Mouse (Mus musculus): Measurements from ENCODE around the gene Tspan33. TPM values are rescaled to one million over a fixed set of nuclear protein-coding genes. Genes with fewer than 3 reads are reported as not detected.
A peak's percentile ranks its signal among the peaks of the same experiment; 100 is the strongest.
"Not testable (repeated sequence)": the region's sequence is repeated elsewhere in the genome, so short reads cannot be mapped to it uniquely, and the experiment has no call there.

The Tspan33 gene
- total RNA-seq, 2 experiments from 2014 or later, result 31.7 to 34.8 TPM

DNA sequence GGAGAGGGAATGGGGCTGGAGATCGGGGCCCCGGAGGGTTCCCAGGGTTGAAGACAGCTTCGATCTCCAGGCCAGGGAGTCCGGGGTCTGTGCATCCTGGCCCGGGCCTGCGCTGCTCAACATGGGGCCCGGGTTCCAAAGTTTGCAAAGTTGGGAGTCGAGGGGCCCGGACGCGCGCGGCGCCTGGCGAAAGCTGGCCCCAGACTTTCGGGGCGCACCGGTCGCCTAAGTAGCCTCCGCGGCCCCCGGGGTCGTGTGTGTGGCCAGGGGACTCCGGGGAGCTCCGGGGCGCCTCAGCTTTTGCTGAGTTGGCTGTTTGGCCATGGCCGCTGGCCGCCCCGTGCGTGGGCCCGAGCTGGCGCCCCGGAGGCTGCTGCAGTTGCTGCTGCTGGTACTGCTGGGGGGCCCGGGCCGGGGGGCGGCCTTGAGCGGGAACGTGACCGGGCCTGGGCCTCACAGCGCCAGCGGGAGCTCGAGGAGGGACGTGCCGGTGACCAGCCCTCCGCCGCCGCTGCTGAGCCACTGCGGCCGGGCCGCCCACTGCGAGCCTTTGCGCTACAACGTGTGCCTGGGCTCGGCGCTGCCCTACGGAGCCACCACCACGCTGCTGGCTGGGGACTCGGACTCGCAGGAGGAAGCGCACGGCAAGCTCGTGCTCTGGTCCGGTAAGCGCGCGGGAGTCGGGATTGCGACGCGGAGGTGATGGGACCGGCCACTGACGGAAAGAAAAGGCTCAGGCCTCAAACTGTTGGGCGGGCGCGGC lies 41.8 kb downstream of the Tspan33 start:
- DNase-seq (ENCODE audit: low spot score in 2 of 2), result no peak
- H3K27ac ChIP-seq, result peak overlapping the region; percentile 84
- H3K4me3 ChIP-seq, result peak overlapping the region; percentile 69
- no peak for TF ChIP-seq CTCF (conservative IDR thresholded peaks at IDR 0.05)

DNA sequence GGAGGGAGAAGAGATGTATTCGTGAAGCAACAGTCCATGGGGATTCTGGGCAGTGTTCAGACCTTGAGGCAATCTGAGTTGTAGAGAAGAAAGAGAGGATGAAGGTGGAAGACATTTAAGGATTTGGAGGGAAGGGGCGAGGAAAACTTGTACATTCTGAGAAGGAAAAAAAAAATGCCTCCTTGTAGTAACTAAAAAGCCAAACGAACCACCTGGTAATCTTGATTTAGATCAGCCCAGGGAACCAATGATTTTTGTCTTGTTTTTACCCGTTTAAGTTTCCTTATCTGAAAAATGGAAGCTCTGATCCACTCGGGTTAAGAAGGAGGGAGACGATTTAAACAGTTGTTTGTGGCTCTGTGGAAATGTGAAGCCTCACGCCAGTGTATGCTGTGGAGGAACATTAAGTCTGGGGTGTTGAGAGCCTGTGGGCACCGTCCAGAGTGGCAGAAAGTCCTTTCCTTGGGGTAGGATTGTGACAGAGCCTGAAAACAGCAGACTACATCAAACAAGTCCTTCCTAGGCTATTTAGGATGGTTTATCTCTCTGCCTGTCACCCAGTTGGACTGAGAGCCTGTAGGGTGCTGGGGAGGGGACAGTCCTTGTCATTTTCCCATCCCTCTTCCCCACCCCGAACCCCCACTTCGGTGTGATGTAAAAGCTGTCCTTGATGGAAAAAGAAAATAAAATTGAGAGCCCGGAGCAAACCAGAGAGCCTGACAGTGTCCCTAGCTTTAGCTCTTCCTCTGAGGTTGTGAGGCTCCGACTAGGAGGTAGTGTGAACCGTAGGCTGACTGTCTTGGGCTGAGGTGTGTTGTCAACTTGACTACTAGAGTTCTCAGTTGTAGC lies 42.8 kb downstream of the Tspan33 start:
- DNase-seq (ENCODE audit: low spot score in 2 of 2), result no peak
- peak overlapping the region; percentile 84; the same call in 1 of the 2 replicates for H3K27ac ChIP-seq
- peak overlapping the region; percentile 69 for H3K4me3 ChIP-seq
- TF ChIP-seq CTCF (conservative IDR thresholded peaks at IDR 0.05), result no peak

DNA sequence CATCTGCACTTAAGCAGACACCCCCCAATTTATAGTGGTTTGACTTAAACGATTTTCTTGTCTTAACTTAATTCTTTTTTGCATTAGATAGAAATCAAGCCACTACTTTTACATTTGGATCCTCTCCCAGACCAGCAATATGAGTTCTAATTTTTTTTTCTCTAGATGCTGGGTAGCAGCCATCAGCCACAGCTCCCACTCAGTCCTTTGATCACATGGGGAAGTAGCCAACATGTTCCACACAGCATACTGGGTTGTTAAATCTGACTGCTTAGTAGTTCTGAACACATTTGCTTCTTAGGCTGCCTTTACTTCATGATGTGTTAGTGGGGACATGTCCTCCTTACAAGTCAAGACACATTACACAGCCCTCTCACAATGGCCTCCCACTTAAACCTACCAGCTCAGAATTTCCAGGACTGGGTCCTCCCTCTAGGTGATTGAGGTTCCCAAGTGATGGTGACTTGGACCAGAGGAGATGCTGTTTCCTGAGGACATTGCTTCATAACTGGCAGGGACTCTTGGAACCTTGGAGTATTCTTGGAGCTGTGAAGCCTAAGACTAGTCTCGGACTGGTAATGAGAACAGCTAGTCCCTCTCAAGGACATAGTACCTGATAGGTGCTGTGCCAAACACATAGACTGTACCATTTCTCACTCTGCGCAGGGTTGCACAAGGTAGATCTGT lies 57.6 kb downstream of the Tspan33 start:
- no peak for TF ChIP-seq CTCF (conservative IDR thresholded peaks at IDR 0.05)
- Histone ChIP-seq H3K27ac (peak overlapping the region; percentile 85), H3K4me3 (no peak overlapping the region)
- peak; percentile 56 to 81 for DNase-seq (ENCODE audit: low spot score in 2 of 2)

DNA sequence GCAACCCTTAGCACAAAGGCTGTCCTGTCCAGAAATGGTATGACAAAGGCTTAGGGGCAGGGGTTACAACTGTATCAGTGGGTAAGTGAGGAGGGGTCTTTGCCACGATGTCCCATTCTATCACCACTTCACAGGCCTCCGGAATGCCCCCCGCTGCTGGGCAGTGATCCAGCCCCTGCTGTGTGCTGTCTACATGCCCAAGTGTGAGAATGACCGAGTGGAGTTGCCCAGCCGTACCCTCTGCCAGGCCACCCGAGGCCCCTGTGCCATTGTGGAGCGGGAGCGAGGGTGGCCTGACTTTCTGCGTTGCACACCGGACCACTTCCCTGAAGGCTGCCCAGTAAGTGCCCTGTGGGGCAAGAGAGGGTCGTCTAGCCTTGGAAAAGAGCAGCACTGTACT lies 59.3 kb downstream of the Tspan33 start:
- no peak for TF ChIP-seq CTCF (conservative IDR thresholded peaks at IDR 0.05)
- no peak overlapping the region; the same call in 1 of the 2 replicates for H3K27ac ChIP-seq
- no peak overlapping the region for H3K4me3 ChIP-seq
- no peak for DNase-seq (ENCODE audit: low spot score in 2 of 2)

DNA sequence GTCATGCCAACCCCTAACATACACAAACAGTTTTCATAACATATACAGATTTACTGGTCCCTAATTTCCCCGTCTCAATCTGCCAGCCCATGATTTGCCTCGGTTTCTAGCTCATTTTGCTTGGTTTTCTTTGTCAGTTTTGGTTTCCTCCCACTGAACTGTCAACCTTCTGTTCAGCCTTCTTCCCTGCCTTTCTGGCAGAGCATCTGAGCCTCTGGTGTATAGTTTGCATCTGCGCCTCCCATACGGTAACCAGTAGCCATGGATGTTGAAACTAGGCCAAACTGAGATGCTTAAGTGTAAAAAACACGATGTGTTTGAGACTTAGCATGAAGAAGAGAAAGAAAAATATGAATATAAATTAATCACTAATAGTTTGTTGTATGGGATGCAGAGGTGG lies 62.0 kb downstream of the Tspan33 start:
- DNase-seq (ENCODE audit: low spot score in 2 of 2), result peak; percentile 56 to 78
- TF ChIP-seq CTCF (conservative IDR thresholded peaks at IDR 0.05), result no peak
- Histone ChIP-seq H3K27ac (peak overlapping the region; percentile 84), H3K4me3 (no peak overlapping the region)

DNA sequence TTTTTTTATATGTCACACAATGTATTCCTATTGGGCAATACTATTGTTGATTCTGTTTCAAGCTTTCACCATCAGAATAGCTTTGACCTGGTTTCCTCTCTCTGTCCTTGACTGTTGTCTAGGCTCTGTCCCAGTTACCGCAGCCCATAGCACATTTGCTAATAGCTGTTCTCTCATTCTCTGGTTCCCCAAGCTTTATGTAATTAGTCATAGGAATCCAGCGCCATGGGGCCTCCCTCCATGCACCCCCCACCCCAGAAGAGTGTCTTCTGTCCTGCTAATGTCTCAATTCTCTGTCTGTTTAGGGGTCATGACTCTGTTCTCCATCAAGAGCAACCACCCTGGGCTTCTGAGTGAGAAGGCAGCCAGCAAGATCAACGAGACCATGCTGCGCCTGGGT lies 62.5 kb downstream of the Tspan33 start:
- no peak for TF ChIP-seq CTCF (conservative IDR thresholded peaks at IDR 0.05)
- peak overlapping the region; percentile 84 for H3K27ac ChIP-seq
- no peak for DNase-seq (ENCODE audit: low spot score in 2 of 2)
- no peak overlapping the region for H3K4me3 ChIP-seq

DNA sequence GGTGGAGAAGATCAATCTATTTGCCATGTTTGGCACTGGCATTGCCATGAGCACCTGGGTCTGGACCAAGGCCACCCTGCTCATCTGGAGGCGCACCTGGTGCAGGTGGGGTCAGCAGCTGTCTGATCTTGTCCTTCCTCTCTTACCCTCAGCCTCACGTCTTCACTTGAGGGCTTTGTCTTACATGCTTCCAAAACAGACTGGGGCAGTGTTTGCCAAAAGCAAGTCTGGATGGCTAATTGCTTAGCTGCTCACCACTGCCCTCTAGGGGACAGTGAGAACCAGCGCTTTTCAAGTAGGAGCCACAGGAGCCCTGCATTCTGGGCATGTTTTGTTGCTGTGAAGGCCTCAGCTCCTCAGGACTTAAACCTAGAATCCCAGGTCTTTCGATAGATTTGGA lies 64.4 kb downstream of the Tspan33 start:
- peak; percentile 77 to 86 for DNase-seq (ENCODE audit: low spot score in 2 of 2)
- TF ChIP-seq CTCF (conservative IDR thresholded peaks at IDR 0.05), result peak; percentile 96
- H3K27ac ChIP-seq, result 0 out of 2 replicates have a peak overlapping the region, but pooled peaks have one; percentile 21
- H3K4me3 ChIP-seq, result no peak overlapping the region

DNA sequence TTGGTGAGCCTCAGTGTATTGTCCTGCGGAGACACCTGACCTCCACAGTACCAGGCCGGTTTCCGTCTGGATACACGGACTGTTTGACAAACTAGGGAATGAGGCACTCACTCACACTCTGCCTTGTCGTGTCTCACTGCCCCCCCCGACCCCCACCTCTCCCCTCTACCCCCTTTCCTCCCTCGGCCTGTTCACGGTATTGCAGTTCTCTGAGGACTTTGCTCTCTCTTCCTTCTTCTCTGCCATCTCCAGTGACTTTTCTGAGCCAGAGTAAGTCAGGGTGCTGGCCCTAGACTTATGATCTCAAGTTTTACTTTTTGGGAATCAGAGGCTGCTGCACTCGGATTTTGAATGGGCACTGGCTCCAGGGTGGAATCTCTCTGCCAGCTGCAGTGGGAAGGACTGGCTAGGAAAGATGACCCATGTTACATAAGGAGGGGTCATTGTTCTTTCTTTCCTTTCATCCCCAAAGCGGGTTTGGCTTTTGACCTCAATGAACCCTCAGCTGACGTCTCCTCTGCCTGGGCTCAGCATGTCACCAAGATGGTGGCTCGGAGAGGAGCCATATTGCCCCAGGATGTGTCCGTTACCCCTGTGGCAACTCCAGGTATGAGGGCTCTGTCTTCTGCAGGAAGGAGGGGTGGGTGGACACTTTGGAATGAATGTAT lies 65.1 kb downstream of the Tspan33 start:
- Histone ChIP-seq H3K27ac (no peak overlapping the region), H3K4me3 (no peak overlapping the region)
- no peak for DNase-seq (ENCODE audit: low spot score in 2 of 2)
- TF ChIP-seq CTCF (conservative IDR thresholded peaks at IDR 0.05), result no peak

DNA sequence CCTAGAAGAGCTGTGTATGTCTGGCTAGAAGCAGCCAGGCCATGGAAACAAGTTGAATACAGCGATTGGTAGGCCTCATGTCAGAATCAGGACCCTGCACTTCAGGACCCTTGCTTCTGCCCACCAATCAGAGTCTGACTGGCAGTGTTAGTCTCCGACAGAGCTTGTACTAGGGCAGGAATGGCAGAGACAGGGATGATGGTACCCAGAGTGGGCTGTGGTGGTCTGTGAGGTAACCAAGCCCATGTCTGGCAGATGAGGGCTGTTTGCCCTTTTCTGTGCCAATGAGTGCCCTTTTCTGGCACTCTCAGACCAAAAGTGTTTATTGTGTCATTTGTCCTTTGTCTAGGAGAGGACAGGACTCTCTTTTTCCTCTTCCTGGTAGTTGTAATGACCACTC lies 66.4 kb downstream of the Tspan33 start:
- H3K27ac ChIP-seq; DNase-seq (ENCODE audit: low spot score in 2 of 2); H3K4me3 ChIP-seq: not testable (repeated sequence)

DNA sequence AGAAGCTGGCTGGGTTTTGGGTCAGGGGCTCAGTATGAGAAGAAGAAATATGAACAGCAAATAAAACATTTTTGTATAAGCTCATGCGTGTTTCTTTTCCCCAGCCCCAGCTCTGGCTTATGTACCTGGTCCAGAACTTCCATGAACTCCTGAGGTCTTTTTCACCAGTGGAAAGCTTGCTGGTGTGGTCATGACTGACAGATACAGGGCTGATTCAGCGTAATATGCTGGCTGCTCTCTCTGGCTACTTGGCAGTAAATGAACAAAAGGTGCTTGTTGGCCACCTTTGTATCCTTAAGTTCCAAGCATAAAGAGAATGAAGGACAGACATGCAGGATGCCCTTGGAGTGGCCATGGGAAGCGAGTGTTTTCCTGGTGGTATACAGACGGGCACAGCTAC lies 67.3 kb downstream of the Tspan33 start:
- Histone ChIP-seq H3K27ac (no peak overlapping the region), H3K4me3 (no peak overlapping the region)
- no peak for TF ChIP-seq CTCF (conservative IDR thresholded peaks at IDR 0.05)
- DNase-seq (ENCODE audit: low spot score in 2 of 2), result no peak

DNA sequence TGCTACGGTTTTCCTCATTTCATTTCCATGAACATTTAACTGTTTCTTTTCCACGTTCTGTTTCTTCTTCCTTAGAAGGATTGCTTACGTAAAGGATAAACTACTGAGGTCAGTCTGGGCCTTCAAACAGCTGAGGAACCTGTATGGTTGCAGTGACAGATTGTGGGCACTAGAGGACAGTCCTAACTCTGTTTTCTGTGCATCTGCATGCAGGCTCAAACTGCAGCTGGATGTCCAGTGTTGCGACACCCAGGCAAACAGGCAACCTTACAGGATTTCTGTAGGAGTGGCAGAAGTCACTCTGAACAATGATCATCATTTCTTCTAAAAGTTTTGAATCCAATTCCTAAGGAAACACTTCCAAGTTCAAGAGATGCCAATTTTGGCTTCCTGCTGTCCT lies 68.5 kb downstream of the Tspan33 start:
- peak; percentile 80 for TF ChIP-seq CTCF (conservative IDR thresholded peaks at IDR 0.05)
- DNase-seq (ENCODE audit: low spot score in 2 of 2), result no peak
- H3K27ac ChIP-seq, result no peak overlapping the region
- H3K4me3 ChIP-seq, result no peak overlapping the region

DNA sequence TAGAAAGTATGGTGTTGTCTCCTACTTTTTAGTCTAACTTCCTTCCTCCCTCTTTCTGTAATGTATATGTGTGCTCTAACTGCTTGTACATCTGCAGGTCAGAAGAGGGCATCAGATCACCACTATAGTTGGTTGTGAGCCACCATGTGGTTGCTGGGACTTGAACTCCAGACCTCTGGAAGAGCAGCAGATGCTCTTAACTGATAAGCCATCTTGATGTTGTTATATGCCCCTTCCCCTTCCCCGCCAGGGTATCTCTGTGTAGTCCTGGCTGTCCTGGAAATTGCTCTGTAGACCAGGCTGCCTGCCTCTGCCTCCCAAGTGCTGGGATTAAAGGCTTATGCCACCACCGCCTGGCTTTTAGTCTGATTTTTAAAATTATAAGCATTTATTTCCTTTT lies 72.9 kb downstream of the Tspan33 start:
- no peak overlapping the region for H3K27ac ChIP-seq
- no peak overlapping the region for H3K4me3 ChIP-seq
- TF ChIP-seq CTCF (conservative IDR thresholded peaks at IDR 0.05), result no peak
- DNase-seq (ENCODE audit: low spot score in 2 of 2), result no peak

Other genes starting within 250 kb of the Tspan33 start
- 100 to 1,000 TPM; 245 to 247 TPM for gene Atp6v1f, start 226.5 kb upstream of the Tspan33 start, total RNA-seq (2021)
- under 1 TPM in 1 of 2 experiments, not detected in 1; 0.59 TPM for gene Atp6v1fnb, start 222.8 kb upstream of the Tspan33 start, total RNA-seq (2021)
- 1 to 10 TPM; 1.1 to 2.0 TPM for gene Kcp, start 186.3 kb upstream of the Tspan33 start, total RNA-seq (2021)
- gene Irf5, start 167.6 kb upstream of the Tspan33 start, total RNA-seq (2021), result 1 to 10 TPM; 3.8 to 5.1 TPM
- gene Tnpo3, start 84.3 kb upstream of the Tspan33 start, total RNA-seq (2021), result 10 to 100 TPM; 65.7 to 72.7 TPM
- gene Smo, start 41.3 kb downstream of the Tspan33 start, total RNA-seq (2021), result 10 to 100 TPM; 16.5 to 18.5 TPM
- gene Ahcyl2, start 73.8 kb downstream of the Tspan33 start, total RNA-seq (2021), result 100 to 1,000 TPM; 237 to 264 TPM
- 10 to 100 TPM; 27.8 to 30.3 TPM for gene Strip2, start 222.8 kb downstream of the Tspan33 start, total RNA-seq (2021)